Mouse (Mus musculus): ENCODE data around the gene Ess2.

The Ess2 gene

DNA sequence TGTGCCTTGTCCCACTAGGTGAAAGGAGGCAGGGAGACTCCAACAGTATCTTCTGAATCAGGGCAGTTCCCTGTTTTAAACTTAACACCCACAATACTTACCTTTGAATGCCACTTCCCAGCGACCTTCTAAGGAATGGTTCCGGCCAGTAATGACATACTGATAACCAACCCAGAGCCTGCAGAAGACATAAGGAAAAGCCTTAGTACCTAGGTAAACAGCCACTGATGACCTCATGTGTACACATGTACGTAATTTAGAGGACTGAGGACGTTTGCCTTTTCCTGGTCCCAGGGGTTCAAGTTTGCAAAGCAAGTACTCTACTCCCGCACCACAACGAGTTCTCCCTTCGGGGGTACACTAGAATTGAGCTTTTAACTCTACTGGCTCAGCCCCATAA, 54.0 kb downstream of the Ess2 start:
- no peak for DNase-seq (ENCODE audit: low spot score in 2 of 2)

DNA sequence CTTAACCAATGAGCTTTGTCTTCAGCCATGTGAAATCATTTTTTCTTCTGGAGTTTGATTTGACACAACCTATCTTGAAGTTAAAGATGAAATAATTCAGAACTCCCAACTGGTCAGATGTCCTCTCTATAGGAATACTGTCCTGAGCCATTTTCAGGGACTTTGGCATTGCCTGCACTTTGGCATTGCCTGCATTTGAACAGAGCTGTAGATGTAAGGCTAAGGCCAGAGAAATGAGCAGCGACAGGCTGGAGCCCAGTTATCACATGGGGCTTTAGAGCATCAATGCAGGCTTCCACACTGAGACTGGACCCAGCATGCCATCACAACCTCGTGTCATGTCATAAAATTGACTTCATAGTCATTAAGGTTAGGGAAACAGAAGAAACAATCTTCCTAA, 57.9 kb downstream of the Ess2 start:
- no peak for DNase-seq (ENCODE audit: low spot score in 2 of 2)

DNA sequence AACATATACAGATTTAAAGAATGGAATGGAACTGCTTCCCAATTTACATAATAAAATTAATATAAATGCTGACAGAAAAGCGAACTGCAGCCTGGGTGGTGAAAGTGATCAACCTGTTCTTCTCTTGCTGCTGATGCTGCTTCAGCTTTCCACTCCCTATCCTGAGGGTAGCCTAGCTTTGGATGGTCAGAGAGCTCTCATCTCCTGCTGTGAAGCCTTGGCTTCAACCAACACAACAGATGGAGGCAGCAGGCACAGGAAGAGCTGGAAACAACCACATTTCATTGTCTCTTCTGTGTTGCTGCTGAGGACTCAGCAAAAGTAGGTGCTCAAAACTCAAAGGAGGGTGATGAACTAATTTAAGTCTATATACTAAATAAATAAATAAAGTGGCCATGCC, 59.3 kb downstream of the Ess2 start:
- DNase-seq (ENCODE audit: low spot score in 2 of 2): no peak

DNA sequence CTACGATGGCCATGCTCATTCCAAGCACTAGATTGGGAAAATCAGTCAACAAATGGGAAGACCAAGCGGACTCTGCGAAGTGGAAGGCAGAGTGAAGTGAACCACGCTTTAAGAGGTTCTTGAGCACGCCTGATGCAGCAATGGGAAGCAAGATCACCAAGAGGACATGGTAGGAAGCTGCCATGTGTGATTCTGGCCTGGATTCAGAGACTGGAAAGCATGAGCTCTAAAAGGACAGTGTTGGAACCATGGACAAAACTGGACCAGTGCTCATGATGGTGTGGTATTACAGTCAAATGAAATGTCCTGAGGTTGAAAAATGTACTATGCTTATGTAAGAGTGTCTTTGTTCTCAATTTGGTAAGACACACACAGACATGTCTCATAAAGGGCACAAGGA, 59.8 kb downstream of the Ess2 start:
- DNase-seq (ENCODE audit: low spot score in 2 of 2): no peak

All from spleen, postnatal 14 days (tissue).